Mouse (Mus musculus): ENCODE data around the gene Foxd1. TPM values are rescaled to one million over a fixed set of nuclear protein-coding genes. Genes with fewer than 3 reads are reported as not detected.
A peak's percentile ranks its signal among the peaks of the same experiment; 100 is the strongest.

Foxd1 gene
- polyA plus RNA-seq, 2 experiments, result 0.32 to 0.89 TPM

DNA sequence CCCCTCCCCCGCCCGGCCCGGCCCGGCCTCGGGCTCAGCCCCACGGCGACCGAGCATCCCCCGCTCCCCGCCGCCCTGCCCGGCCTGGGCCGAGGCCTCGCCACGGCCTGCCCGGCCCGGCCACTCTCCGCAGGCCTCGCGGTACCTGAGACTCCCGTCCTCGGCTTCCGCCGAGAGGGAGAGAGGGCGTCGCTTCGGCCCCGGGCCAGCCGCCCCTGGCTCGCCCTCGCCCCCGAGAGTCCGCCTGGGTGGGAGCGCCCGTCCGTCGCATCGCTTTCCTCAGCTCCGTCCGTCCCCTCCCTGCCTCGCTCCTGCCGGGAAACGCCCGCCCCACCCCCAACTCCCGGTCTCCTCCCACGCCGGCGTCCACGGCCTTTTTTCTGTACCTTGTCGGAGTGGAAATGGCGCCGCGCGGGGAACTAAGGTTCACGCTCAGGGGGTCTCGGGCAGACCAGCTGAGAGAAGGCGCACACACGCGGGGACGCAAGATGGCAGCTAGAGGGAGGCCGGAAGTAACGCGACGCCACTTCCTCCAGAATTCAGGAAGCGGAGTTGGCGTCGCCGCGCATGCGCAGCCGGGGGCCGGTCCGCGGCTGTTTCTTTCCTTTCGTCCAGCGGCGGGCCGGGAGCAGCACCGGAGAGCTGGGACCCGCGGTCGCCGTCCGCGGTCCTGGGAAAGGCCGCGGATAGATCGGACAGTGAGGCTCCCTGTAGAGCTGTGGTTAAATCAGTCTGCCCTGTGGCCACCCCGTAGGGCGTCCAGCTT is 37.4 kb upstream of the Foxd1 start, which contains the start of gene Btf3:
TSS of gene Btf3 (minus strand) at position 527 of the 766 bp plus-strand sequence.
- Histone ChIP-seq H3K4me2 (replicated peaks; ENCODE audit: low read depth, low read length, severe bottlenecking) (peak within 1 kb of the TSS; percentile 79), H3K27ac (replicated peaks; ENCODE audit: low read depth, low read length) (peak within 1 kb of the TSS; percentile 95), H3K9ac (ENCODE audit: low read depth, low read length, severe bottlenecking) (peak within 1 kb of the TSS; percentile 98), H3K9me3 (ENCODE audit: control insufficient read depth, low read length) (no peaks in the 10 kb centered on the region), H3K4me1 (ENCODE audit: control insufficient read depth, insufficient read depth, low read length) (peaks cover 11% of the 10 kb centered on the region), H3K4me3 (replicated peaks; ENCODE audit: low read length) (peak within 1 kb of the TSS; percentile 99), H3K27me3 (ENCODE audit: control insufficient read depth, insufficient read depth, low read length) (no peaks in the 10 kb centered on the region), H3K36me3 (ENCODE audit: control insufficient read depth, insufficient read depth, low read length) (peaks cover 28% of the 10 kb centered on the region)
- TF ChIP-seq POLR2A (IDR thresholded peaks at IDR 0.05; ENCODE audit: borderline replicate concordance, extremely low read depth, insufficient read depth, insufficient read length), result no peak
- under 1% methylated on average over 78 of the region's 90 CpGs for WGBS
- ATAC-seq (ENCODE audit: low FRiP score, low read depth), result peak; percentile 92
- DNase-seq (ENCODE audit: low spot score), result peak; percentile 96

DNA sequence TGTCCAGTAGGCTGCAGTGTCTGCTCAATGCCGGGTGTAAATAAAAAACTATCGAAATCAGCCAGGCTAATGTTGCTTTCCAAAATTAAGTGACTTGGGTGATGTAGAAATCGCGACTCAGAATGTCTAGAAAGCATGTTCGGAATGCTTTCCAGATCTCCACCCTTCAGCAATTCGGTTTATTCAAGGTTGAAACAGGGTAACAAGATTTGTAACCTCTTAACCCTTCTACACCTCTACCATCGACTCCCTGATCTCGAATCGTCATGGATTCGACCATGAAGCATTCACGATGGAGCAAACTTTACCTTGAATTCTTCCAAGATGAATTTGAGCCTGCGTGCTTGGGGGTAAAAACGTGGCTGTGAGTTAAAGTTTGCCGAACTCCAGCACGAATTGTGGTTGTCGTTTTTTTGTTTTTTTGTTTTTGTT is 36.8 kb upstream of the Foxd1 start:
- Histone ChIP-seq H3K9me3 (ENCODE audit: control insufficient read depth, low read length) (no peaks in the 10 kb centered on the region), H3K4me2 (replicated peaks; ENCODE audit: low read depth, low read length, severe bottlenecking) (peak overlapping the region; percentile 75), H3K4me1 (ENCODE audit: control insufficient read depth, insufficient read depth, low read length) (peaks cover 11% of the 10 kb centered on the region), H3K27ac (replicated peaks; ENCODE audit: low read depth, low read length) (peak overlapping the region; percentile 80), H3K36me3 (ENCODE audit: control insufficient read depth, insufficient read depth, low read length) (peaks cover 22% of the 10 kb centered on the region), H3K27me3 (ENCODE audit: control insufficient read depth, insufficient read depth, low read length) (no peaks in the 10 kb centered on the region), H3K4me3 (replicated peaks; ENCODE audit: low read length) (peak overlapping the region; percentile 99), H3K9ac (ENCODE audit: low read depth, low read length, severe bottlenecking) (peak overlapping the region; percentile 98)
- WGBS, result 3% methylated on average over 16 of the region's 16 CpGs
- no peak for DNase-seq (ENCODE audit: low spot score)
- TF ChIP-seq POLR2A (IDR thresholded peaks at IDR 0.05; ENCODE audit: borderline replicate concordance, extremely low read depth, insufficient read depth, insufficient read length), result no peak
- ATAC-seq (ENCODE audit: low FRiP score, low read depth), result no peak

DNA sequence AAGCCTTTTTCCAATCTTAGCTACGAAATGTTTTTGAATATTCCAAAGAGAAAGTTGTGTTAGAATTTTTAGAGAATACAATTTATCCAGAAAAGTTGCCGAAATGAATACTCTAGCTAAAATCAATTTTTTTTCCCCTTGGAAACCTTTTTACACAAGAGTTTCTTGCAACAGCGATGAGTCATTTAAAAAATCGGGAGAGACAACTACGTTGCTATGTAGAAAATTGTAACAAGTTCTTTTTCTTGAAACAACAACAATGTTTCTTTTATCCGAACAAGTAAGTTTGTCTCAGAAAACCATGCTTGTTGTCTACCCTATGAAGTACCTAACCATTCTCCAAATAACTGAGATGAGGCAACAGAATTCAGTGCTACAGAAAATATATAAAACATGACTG is 36.1 kb upstream of the Foxd1 start:
- H3K27me3 ChIP-seq (ENCODE audit: control insufficient read depth, insufficient read depth, low read length), result no peaks in the 10 kb centered on the region
- no peaks in the 10 kb centered on the region for H3K9me3 ChIP-seq (ENCODE audit: control insufficient read depth, low read length)
- WGBS, result 87% methylated on average over 6 of the region's 6 CpGs
- H3K4me1 ChIP-seq (ENCODE audit: control insufficient read depth, insufficient read depth, low read length), result peaks cover 11% of the 10 kb centered on the region
- no peak overlapping the region for H3K27ac ChIP-seq (replicated peaks; ENCODE audit: low read depth, low read length)
- H3K9ac ChIP-seq (ENCODE audit: low read depth, low read length, severe bottlenecking), result no peak overlapping the region
- 0 out of 2 replicates have a peak overlapping the region, but pooled peaks have one; percentile 99 for H3K4me3 ChIP-seq (replicated peaks; ENCODE audit: low read length)
- ATAC-seq (ENCODE audit: low FRiP score, low read depth), result no peak
- no peak for DNase-seq (ENCODE audit: low spot score)
- H3K36me3 ChIP-seq (ENCODE audit: control insufficient read depth, insufficient read depth, low read length), result peaks cover 17% of the 10 kb centered on the region; the same call in 1 of the 2 replicates
- no peak for TF ChIP-seq POLR2A (IDR thresholded peaks at IDR 0.05; ENCODE audit: borderline replicate concordance, extremely low read depth, insufficient read depth, insufficient read length)
- peak overlapping the region; percentile 75; the same call in 1 of the 2 replicates for H3K4me2 ChIP-seq (replicated peaks; ENCODE audit: low read depth, low read length, severe bottlenecking)

DNA sequence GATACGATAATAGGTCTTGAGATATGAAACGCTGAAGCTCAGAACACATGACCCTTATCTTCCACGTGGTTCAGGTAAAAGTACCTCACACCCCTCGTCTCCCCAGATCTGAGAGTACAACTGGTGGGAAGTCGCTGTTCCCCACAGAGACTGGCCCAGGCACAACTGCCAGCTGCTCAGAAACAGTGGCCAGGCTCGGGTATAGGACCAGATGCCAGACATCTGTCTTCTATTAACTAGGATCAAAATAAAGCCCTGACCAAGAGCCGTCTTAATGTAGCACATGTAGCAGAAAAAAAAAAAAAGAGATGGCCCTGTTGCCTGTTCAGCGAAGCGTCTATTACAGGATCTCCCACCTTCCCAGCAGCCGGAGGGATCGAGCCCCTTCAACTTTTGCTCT is 29.0 kb upstream of the Foxd1 start:
- peak; percentile 23 for DNase-seq (ENCODE audit: low spot score)

DNA sequence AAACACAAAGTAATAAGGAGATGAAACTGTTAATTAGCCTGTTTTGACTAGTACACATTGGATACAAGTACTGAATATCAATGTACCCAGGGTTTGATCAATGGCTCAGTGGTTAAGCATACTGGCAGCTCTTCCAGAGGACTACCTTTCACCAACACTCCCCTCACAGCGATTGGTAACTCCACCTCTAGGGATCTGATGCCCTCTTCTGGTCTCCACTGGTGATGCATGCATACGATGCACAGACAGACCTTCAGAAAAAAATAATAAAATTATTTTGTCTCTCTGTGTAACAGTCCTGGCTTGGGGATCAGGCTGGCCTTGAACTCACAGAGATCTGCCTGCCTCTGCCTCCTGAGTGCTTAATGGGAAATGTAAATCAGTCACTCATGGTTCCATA is 21.9 kb upstream of the Foxd1 start:
- Histone ChIP-seq H3K27me3 (ENCODE audit: control insufficient read depth, insufficient read depth, low read length) (no peaks in the 10 kb centered on the region; the same call in 1 of the 2 replicates), H3K36me3 (ENCODE audit: control insufficient read depth, insufficient read depth, low read length) (no peaks in the 10 kb centered on the region), H3K4me1 (ENCODE audit: control insufficient read depth, insufficient read depth, low read length) (peaks cover 5% of the 10 kb centered on the region; the same call in 1 of the 2 replicates), H3K9me3 (ENCODE audit: control insufficient read depth, low read length) (no peaks in the 10 kb centered on the region), H3K9ac (ENCODE audit: low read depth, low read length, severe bottlenecking) (no peak overlapping the region), H3K4me2 (replicated peaks; ENCODE audit: low read depth, low read length, severe bottlenecking) (no peak overlapping the region), H3K4me3 (replicated peaks; ENCODE audit: low read length) (no peak overlapping the region), H3K27ac (replicated peaks; ENCODE audit: low read depth, low read length) (no peak overlapping the region)
- WGBS, result 43% methylated on average over 2 of the region's 2 CpGs
- no peak for DNase-seq (ENCODE audit: low spot score)
- no peak for TF ChIP-seq POLR2A (IDR thresholded peaks at IDR 0.05; ENCODE audit: borderline replicate concordance, extremely low read depth, insufficient read depth, insufficient read length)
- no peak for ATAC-seq (ENCODE audit: low FRiP score, low read depth)

More for the DNA sequence above, 29.0 kb upstream of the Foxd1 start:
- no peak overlapping the region for H3K4me2 ChIP-seq (replicated peaks; ENCODE audit: low read depth, low read length, severe bottlenecking)
- no peaks in the 10 kb centered on the region for H3K27me3 ChIP-seq (ENCODE audit: control insufficient read depth, insufficient read depth, low read length)
- no peak overlapping the region for H3K27ac ChIP-seq (replicated peaks; ENCODE audit: low read depth, low read length)
- H3K9ac ChIP-seq (ENCODE audit: low read depth, low read length, severe bottlenecking), result no peak overlapping the region
- H3K9me3 ChIP-seq (ENCODE audit: control insufficient read depth, low read length), result no peaks in the 10 kb centered on the region
- TF ChIP-seq POLR2A (IDR thresholded peaks at IDR 0.05; ENCODE audit: borderline replicate concordance, extremely low read depth, insufficient read depth, insufficient read length), result no peak
- H3K4me3 ChIP-seq (replicated peaks; ENCODE audit: low read length), result no peak overlapping the region
- H3K36me3 ChIP-seq (ENCODE audit: control insufficient read depth, insufficient read depth, low read length), result no peaks in the 10 kb centered on the region
- no peaks in the 10 kb centered on the region for H3K4me1 ChIP-seq (ENCODE audit: control insufficient read depth, insufficient read depth, low read length)
- WGBS, result 35% methylated on average over 11 of the region's 11 CpGs
- no peak for ATAC-seq (ENCODE audit: low FRiP score, low read depth)
